Mouse (Mus musculus) neural tube, embryonic 15.5 days (tissue): ENCODE data around the gene Gsg1l2. TPM values are rescaled to one million over a fixed set of nuclear protein-coding genes. Genes with fewer than 3 reads are reported as not detected.

ENCODE experiments used
- ATAC-seq: fragments of 200-750 bp; cut with Nextera tagmentation; 2 replicates; pipeline ENCODE4 v1.8.0; 2017; ENCODE audit warnings: mild to moderate bottlenecking, moderate TSS enrichment, moderate library complexity; ENCODE audit not compliant: low FRiP score
- H3K27ac ChIP-seq: fragments of 300-500 bp; sonication (generic); replicated peaks from 2 replicates; pipeline ENCODE4 v1.5.1; 2015; ENCODE audit warnings: mild to moderate bottlenecking, inconsistent platforms
- H3K27me3 ChIP-seq: fragments of 300-500 bp; sonication (generic); replicated peaks from 2 replicates; pipeline ENCODE4 v1.6.1; 2015; ENCODE audit warnings: inconsistent platforms
- H3K36me3 ChIP-seq: fragments of 300-500 bp; sonication (generic); 2 replicates; pipeline ENCODE4 v1.6.1; 2015; ENCODE audit warnings: inconsistent platforms
- H3K4me1 ChIP-seq: fragments of 300-500 bp; sonication (generic); 2 replicates; pipeline ENCODE4 v1.6.1; 2015; ENCODE audit warnings: inconsistent platforms
- H3K4me2 ChIP-seq: fragments of 300-500 bp; sonication (generic); 2 replicates; pipeline ENCODE4 v1.6.1; 2015; ENCODE audit warnings: inconsistent platforms, mild to moderate bottlenecking, moderate library complexity
- H3K4me3 ChIP-seq: fragments of 300-500 bp; sonication (generic); replicated peaks from 2 replicates; pipeline ENCODE4 v1.5.1; 2015; ENCODE audit warnings: mild to moderate bottlenecking, inconsistent platforms
- H3K9ac ChIP-seq: fragments of 300-500 bp; sonication (generic); replicated peaks from 2 replicates; pipeline ENCODE4 v1.6.1; 2015; ENCODE audit warnings: mild to moderate bottlenecking, inconsistent platforms
- H3K9me3 ChIP-seq: fragments of 300-500 bp; sonication (generic); replicated peaks from 2 replicates; pipeline ENCODE4 v1.6.1; 2016; ENCODE audit warnings: inconsistent platforms
- WGBS: fragments of 180-500 bp; shearing (Covaris S2); methylation state at CpG from one replicate; pipeline ENCODE4 v1.1.7; 2015; ENCODE audit warnings: mixed read lengths; 5-methylcytosine and 5-hydroxymethylcytosine counted together
- polyA plus RNA-seq: library from polyadenylated mRNA; unstranded; fragments of >200 nt; fragmentation: Nextera tagmentation; extraction: Ambion mirVana; gene quantifications from 2 replicates; pipeline ENCODE4 v1.2.1, GENCODE M21; 2015

The Gsg1l2 gene
- polyA plus RNA-seq, 1 experiment from 2014 or later, result not detected

DNA sequence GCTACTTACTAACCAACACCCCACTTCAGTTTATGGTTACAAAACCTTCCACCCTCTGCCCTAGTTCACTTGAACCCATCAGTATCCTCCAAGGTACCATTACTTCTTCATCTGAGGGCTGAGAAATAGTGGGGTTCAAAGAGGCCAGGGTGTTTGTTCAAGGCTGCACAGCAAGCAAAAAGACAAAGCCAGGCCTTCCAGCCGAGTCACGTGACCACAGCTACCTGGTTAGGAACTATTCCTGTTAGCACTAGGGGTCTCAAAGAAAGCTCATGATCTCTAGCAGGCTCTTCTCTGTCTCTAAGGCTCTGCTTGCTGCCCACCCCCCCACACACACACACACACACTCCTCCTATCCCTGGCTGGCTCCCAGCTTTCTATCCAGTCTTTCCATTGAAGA lies 2.7 kb upstream of the Gsg1l2 start:
- no peak for ATAC-seq
- Histone ChIP-seq H3K4me2 (no peak overlapping the region), H3K27me3 (no peaks in the 10 kb centered on the region), H3K9ac (no peak overlapping the region), H3K36me3 (no peaks in the 10 kb centered on the region), H3K27ac (no peak overlapping the region), H3K4me3 (no peak overlapping the region), H3K9me3 (no peaks in the 10 kb centered on the region), H3K4me1 (peaks cover 6% of the 10 kb centered on the region; the same call in 1 of the 2 replicates)
- WGBS, result 88% methylated on average over 2 of the region's 2 CpGs

DNA sequence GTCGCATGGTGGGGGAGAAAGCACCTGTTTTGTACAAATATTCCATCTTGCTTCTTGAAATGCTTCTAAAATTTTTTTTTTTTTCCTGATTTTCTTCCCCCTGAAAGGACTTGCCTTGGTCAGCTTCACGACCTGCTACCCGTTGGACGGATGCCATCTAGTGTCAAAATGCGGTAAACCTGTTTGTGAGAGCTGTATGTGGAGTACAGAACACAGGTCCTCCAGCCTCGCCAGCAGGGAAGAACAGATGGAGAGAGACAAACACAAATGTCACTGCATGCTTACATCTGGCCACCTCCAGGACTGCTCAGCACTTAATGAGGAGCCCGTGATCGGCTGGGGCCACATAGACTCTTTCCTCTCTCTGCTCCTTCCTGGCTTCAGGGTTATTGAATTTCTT lies 1.8 kb upstream of the Gsg1l2 start:
- Histone ChIP-seq H3K9me3 (no peaks in the 10 kb centered on the region), H3K36me3 (no peaks in the 10 kb centered on the region), H3K4me3 (no peak overlapping the region), H3K27ac (no peak overlapping the region), H3K4me1 (peaks cover 6% of the 10 kb centered on the region; the same call in 1 of the 2 replicates), H3K9ac (no peak overlapping the region), H3K27me3 (no peaks in the 10 kb centered on the region), H3K4me2 (no peak overlapping the region)
- 38% methylated on average over 8 of the region's 8 CpGs for WGBS
- ATAC-seq, result peak; percentile 68; the same call in 1 of the 2 replicates

- Histone ChIP-seq H3K9me3 (no peaks in the 10 kb centered on the region), H3K27me3 (no peaks in the 10 kb centered on the region), H3K36me3 (no peaks in the 10 kb centered on the region), H3K27ac (no peak overlapping the region), H3K4me1 (no peaks in the 10 kb centered on the region), H3K4me3 (no peak overlapping the region), H3K9ac (no peak overlapping the region), H3K4me2 (no peak overlapping the region)
- 87% methylated on average over 11 of the region's 11 CpGs for WGBS
- ATAC-seq, result no peak
Measured at GRCm38 (mm10) chr11:67790182-67790581, 15.8 kb downstream of the Gsg1l2 start.

GRCm38 (mm10) chr11:67797931-67798330 lies 23.5 kb downstream of the Gsg1l2 start, which contains the start of gene Dhrs7c:
Dhrs7c (plus strand) TSS chr11:67798187.
- Histone ChIP-seq H3K9ac (no peak within 1 kb of the TSS), H3K27ac (no peak within 1 kb of the TSS), H3K36me3 (no peaks in the 10 kb centered on the region), H3K27me3 (no peaks in the 10 kb centered on the region), H3K4me3 (no peak within 1 kb of the TSS), H3K4me2 (no peak within 1 kb of the TSS), H3K9me3 (no peaks in the 10 kb centered on the region), H3K4me1 (0 out of 2 replicates have a peak, but pooled peaks cover 2% of the 10 kb centered on the region)
- ATAC-seq, result no peak
- WGBS, result 63% methylated on average over 7 of the region's 7 CpGs

- H3K27me3 ChIP-seq, result no peaks in the 10 kb centered on the region
- ATAC-seq, result no peak
- no peak overlapping the region for H3K27ac ChIP-seq
- H3K9me3 ChIP-seq, result no peaks in the 10 kb centered on the region
- no peak overlapping the region for H3K4me2 ChIP-seq
- no peak overlapping the region for H3K9ac ChIP-seq
- 0 out of 2 replicates have a peak, but pooled peaks cover 2% of the 10 kb centered on the region for H3K4me1 ChIP-seq
- H3K36me3 ChIP-seq, result no peaks in the 10 kb centered on the region
- H3K4me3 ChIP-seq, result no peak overlapping the region
Measured at GRCm38 (mm10) chr11:67800130-67800723, 25.8 kb downstream of the Gsg1l2 start.

- Histone ChIP-seq H3K9me3 (no peaks in the 10 kb centered on the region), H3K4me2 (no peak overlapping the region), H3K4me3 (no peak overlapping the region), H3K4me1 (no peaks in the 10 kb centered on the region), H3K36me3 (no peaks in the 10 kb centered on the region), H3K27me3 (no peaks in the 10 kb centered on the region), H3K27ac (no peak overlapping the region), H3K9ac (no peak overlapping the region)
- 79% methylated on average over 8 of the region's 8 CpGs for whole genome bisulfite sequencing
- no peak for ATAC-seq
Measured at GRCm38 (mm10) chr11:67801169-67801568, 26.8 kb downstream of the Gsg1l2 start.

- no peak overlapping the region for H3K9ac ChIP-seq
- no peak overlapping the region for H3K4me2 ChIP-seq
- ATAC-seq, result no peak
- no peaks in the 10 kb centered on the region for H3K36me3 ChIP-seq
- no peaks in the 10 kb centered on the region for H3K27me3 ChIP-seq
- H3K9me3 ChIP-seq, result no peaks in the 10 kb centered on the region
- H3K4me1 ChIP-seq, result no peaks in the 10 kb centered on the region
- WGBS, result 97% methylated on average over 1 of the region's 1 CpGs
- H3K4me3 ChIP-seq, result no peak overlapping the region
- no peak overlapping the region for H3K27ac ChIP-seq
Measured at GRCm38 (mm10) chr11:67805538-67805937, 31.1 kb downstream of the Gsg1l2 start.

GRCm38 (mm10) chr11:67806832-67807597 lies 32.6 kb downstream of the Gsg1l2 start:
- WGBS, result 88% methylated on average over 11 of the region's 11 CpGs
- no peak for ATAC-seq
- Histone ChIP-seq H3K4me3 (no peak overlapping the region), H3K9ac (no peak overlapping the region), H3K4me2 (no peak overlapping the region), H3K27me3 (no peaks in the 10 kb centered on the region), H3K27ac (no peak overlapping the region), H3K36me3 (no peaks in the 10 kb centered on the region), H3K9me3 (no peaks in the 10 kb centered on the region), H3K4me1 (no peaks in the 10 kb centered on the region)

DNA sequence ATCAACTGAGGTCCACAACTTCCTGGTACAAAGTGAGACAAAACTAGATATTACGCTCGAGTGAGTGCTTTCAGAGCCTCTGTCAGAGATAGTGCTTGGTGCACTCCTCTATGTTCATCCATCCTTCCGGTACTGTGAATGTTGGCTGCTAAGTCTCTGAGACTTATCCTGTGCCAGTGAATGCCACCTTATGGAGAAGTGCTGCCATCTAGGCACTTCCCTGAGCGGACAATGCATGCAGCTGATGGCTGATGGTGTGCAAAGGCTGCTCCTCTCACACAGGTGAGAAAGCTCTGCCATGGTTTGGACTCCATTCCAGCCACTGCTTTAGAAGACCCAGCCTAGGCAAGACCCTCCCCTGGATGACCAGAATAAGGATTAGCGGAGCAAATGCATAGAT lies 33.6 kb downstream of the Gsg1l2 start:
- Histone ChIP-seq H3K27me3 (no peaks in the 10 kb centered on the region), H3K27ac (no peak overlapping the region), H3K9ac (no peak overlapping the region), H3K9me3 (no peaks in the 10 kb centered on the region), H3K36me3 (no peaks in the 10 kb centered on the region), H3K4me1 (no peaks in the 10 kb centered on the region), H3K4me2 (no peak overlapping the region), H3K4me3 (no peak overlapping the region)
- WGBS, result 71% methylated on average over 5 of the region's 5 CpGs
- ATAC-seq, result no peak

GRCm38 (mm10) chr11:67811535-67811934 lies 37.1 kb downstream of the Gsg1l2 start:
- Histone ChIP-seq H3K36me3 (no peaks in the 10 kb centered on the region), H3K9ac (no peak overlapping the region), H3K4me1 (no peaks in the 10 kb centered on the region), H3K4me3 (no peak overlapping the region), H3K27me3 (no peaks in the 10 kb centered on the region), H3K27ac (no peak overlapping the region), H3K9me3 (no peaks in the 10 kb centered on the region), H3K4me2 (no peak overlapping the region)
- ATAC-seq, result no peak
- 79% methylated on average over 6 of the region's 6 CpGs for WGBS

DNA sequence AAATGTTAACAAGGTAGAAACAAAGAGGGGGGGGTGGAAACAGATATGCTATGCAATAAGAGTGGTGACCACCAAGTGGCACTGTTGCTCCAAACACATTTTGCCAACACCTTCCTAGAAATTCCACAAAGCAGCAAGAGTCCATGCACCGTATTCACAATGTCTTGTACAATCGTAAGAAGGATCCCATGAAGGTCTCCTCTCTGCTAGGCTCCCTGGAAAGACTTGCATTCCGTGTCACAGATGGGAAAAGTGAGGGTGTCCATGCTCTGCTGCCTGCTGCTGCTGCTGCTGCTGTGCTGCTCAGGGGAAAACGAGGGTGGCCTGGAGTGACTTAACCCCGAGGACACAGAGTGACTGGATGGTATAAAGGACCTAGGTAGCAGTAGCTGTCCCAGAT lies 45.2 kb downstream of the Gsg1l2 start:
- Histone ChIP-seq H3K36me3 (no peaks in the 10 kb centered on the region), H3K4me2 (peak overlapping the region; percentile 52), H3K9ac (peak overlapping the region; percentile 38), H3K9me3 (no peaks in the 10 kb centered on the region), H3K4me3 (0 out of 2 replicates have a peak overlapping the region, but pooled peaks have one; percentile 8), H3K4me1 (peaks cover 4% of the 10 kb centered on the region), H3K27me3 (no peaks in the 10 kb centered on the region), H3K27ac (no peak overlapping the region)
- 18% methylated on average over 5 of the region's 5 CpGs for WGBS
- no peak for ATAC-seq

DNA sequence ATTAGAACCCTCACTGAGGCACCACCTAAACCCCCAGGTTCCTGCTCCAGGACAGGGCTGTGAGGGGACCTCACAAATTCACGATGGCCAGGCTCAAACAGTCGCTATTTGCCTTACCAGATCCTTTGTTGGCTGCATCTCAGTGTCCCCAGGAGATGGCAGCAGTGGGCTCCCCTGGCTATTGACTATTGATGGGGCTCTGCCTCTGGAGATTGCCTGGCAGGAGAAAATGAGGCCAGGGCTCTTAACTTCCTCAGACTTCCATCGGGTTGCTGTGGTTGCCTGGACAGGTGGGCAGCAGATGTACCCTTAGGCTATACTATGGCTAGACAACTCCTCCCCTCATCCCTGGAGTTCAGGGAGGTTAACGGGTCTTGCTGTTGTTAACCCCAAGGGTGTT lies 45.8 kb downstream of the Gsg1l2 start:
- H3K9me3 ChIP-seq, result no peaks in the 10 kb centered on the region
- no peak overlapping the region for H3K4me3 ChIP-seq
- H3K4me1 ChIP-seq, result peaks cover 4% of the 10 kb centered on the region
- no peak overlapping the region for H3K4me2 ChIP-seq
- no peak overlapping the region for H3K27ac ChIP-seq
- 22% methylated on average over 4 of the region's 4 CpGs for WGBS
- ATAC-seq, result no peak
- no peaks in the 10 kb centered on the region for H3K27me3 ChIP-seq
- no peak overlapping the region for H3K9ac ChIP-seq
- H3K36me3 ChIP-seq, result no peaks in the 10 kb centered on the region
